Mouse (Mus musculus): Measurements from ENCODE around the gene Olfr129. TPM values are rescaled to one million over a fixed set of nuclear protein-coding genes. Genes with fewer than 3 reads are reported as not detected.

Gene Olfr129
- not detected for polyA plus RNA-seq (2015; fragmentation: Illumina TruSeq; extraction: RNeasy Lipid Tissue Mini Kit (QIAGEN cat#74804); ENCODE audit: insufficient read depth, low replicate concordance)

DNA sequence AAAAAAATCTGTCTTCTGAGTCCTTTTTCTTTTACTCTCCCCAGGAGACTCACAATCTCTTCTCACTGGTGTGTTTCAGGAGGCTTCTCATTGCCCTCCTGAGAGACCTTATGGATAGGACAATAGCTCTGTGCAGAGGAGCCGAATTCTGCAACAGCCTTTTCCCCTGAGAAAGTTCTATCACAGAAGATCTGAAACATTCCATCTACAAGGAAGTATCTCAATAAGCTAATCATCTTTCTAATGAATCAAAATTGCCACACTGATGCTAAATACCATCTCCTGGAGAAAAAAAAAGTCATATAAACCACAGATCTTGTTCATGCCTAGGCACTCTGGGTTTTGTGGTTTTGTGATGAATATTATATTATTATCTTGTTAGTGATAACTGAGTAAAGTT lies at the start of gene Olfr129:
TSS of gene Olfr129 (minus strand) at position 101 of the 400 bp plus-strand sequence.

DNA sequence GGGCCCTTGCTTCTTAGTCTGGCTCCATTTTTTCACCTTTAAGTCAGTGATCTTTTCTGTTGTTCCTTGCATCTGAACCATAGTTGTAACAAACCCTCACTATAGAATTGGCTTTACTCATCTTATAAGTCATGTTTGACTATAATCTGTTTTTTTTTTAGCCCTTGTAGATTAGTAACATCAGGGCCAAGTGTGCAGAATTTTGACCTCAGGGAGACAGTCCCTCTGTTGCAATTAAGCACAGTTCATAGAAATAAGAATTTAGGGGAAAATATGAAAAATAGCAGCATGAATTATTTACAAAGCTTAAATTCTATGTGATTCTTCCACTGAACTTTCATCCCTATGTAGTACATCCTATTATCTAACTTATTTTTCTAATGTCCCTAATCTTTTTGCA lies 28.7 kb upstream of the Olfr129 start, which contains the start of gene Olfr131:
TSS of gene Olfr131 (minus strand) at position 101 of the 400 bp plus-strand sequence.

GRCm38 (mm10) chr17:38063621-38064020 lies 3.7 kb upstream of the Olfr129 start, which contains the start of gene Olfr130:
Olfr130 (plus strand) TSS chr17:38063921.

Other genes starting within 250 kb of the Olfr129 start
- gene Olfr125, start 227.1 kb downstream of the Olfr129 start, polyA plus RNA-seq (2015; fragmentation: Illumina TruSeq; extraction: RNeasy Lipid Tissue Mini Kit (QIAGEN cat#74804); ENCODE audit: insufficient read depth, low replicate concordance) = not detected
- not detected for gene Olfr126, start 212.6 kb downstream of the Olfr129 start, polyA plus RNA-seq (2015; fragmentation: Illumina TruSeq; extraction: RNeasy Lipid Tissue Mini Kit (QIAGEN cat#74804); ENCODE audit: insufficient read depth, low replicate concordance)
- not detected for gene Olfr127, start 159.6 kb downstream of the Olfr129 start, polyA plus RNA-seq (2015; fragmentation: Illumina TruSeq; extraction: RNeasy Lipid Tissue Mini Kit (QIAGEN cat#74804); ENCODE audit: insufficient read depth, low replicate concordance)
- not detected for gene Olfr128, start 139.5 kb downstream of the Olfr129 start, polyA plus RNA-seq (2015; fragmentation: Illumina TruSeq; extraction: RNeasy Lipid Tissue Mini Kit (QIAGEN cat#74804); ENCODE audit: insufficient read depth, low replicate concordance)
- not detected for gene Olfr761, start 107.0 kb downstream of the Olfr129 start, polyA plus RNA-seq (2015; fragmentation: Illumina TruSeq; extraction: RNeasy Lipid Tissue Mini Kit (QIAGEN cat#74804); ENCODE audit: insufficient read depth, low replicate concordance)
- not detected for gene Olfr130, start 3.8 kb upstream of the Olfr129 start, polyA plus RNA-seq (2015; fragmentation: Illumina TruSeq; extraction: RNeasy Lipid Tissue Mini Kit (QIAGEN cat#74804); ENCODE audit: insufficient read depth, low replicate concordance)
- not detected for gene Olfr131, start 28.6 kb upstream of the Olfr129 start, polyA plus RNA-seq (2015; fragmentation: Illumina TruSeq; extraction: RNeasy Lipid Tissue Mini Kit (QIAGEN cat#74804); ENCODE audit: insufficient read depth, low replicate concordance)
- not detected for gene Olfr132, start 74.4 kb upstream of the Olfr129 start, polyA plus RNA-seq (2015; fragmentation: Illumina TruSeq; extraction: RNeasy Lipid Tissue Mini Kit (QIAGEN cat#74804); ENCODE audit: insufficient read depth, low replicate concordance)
- not detected for gene Olfr133, start 85.2 kb upstream of the Olfr129 start, polyA plus RNA-seq (2015; fragmentation: Illumina TruSeq; extraction: RNeasy Lipid Tissue Mini Kit (QIAGEN cat#74804); ENCODE audit: insufficient read depth, low replicate concordance)
- gene Olfr134, start 111.3 kb upstream of the Olfr129 start, polyA plus RNA-seq (2015; fragmentation: Illumina TruSeq; extraction: RNeasy Lipid Tissue Mini Kit (QIAGEN cat#74804); ENCODE audit: insufficient read depth, low replicate concordance) = not detected
- gene Olfr135, start 144.3 kb upstream of the Olfr129 start, polyA plus RNA-seq (2015; fragmentation: Illumina TruSeq; extraction: RNeasy Lipid Tissue Mini Kit (QIAGEN cat#74804); ENCODE audit: insufficient read depth, low replicate concordance) = not detected
- gene Olfr138, start 201.0 kb upstream of the Olfr129 start, polyA plus RNA-seq (2015; fragmentation: Illumina TruSeq; extraction: RNeasy Lipid Tissue Mini Kit (QIAGEN cat#74804); ENCODE audit: insufficient read depth, low replicate concordance) = not detected
- not detected for gene Olfr137, start 247.5 kb upstream of the Olfr129 start, polyA plus RNA-seq (2015; fragmentation: Illumina TruSeq; extraction: RNeasy Lipid Tissue Mini Kit (QIAGEN cat#74804); ENCODE audit: insufficient read depth, low replicate concordance)

Measured in spleen, adult 10 weeks (tissue).